Mouse (Mus musculus) liver, embryonic 14 days (tissue): Measurements from ENCODE around the gene Supt7l. TPM values are rescaled to one million over a fixed set of nuclear protein-coding genes. Genes with fewer than 3 reads are reported as not detected.

ENCODE experiments used
- polyA plus RNA-seq: library from polyadenylated mRNA; depleted of rRNA; stranded (reverse); fragments of >200 nt; gene quantifications from 2 replicates; pipeline ENCODE4 v1.2.3, GENCODE M21; 2012; rRNA removed

The Supt7l gene
- 5.6 and 6.4 TPM in 2 replicates for polyA plus RNA-seq

GRCm38 (mm10) chr5:31527707-31528106, at the start of gene Supt7l:
Gene Supt7l, minus strand, starts transcription at chr5:31527807.

GRCm38 (mm10) chr5:31526354-31527116, 1.1 kb downstream of the Supt7l start, which contains the start of gene Slc4a1ap:
Gene Slc4a1ap, plus strand, starts transcription at chr5:31526995.

GRCm38 (mm10) chr5:31494513-31495297, 32.9 kb downstream of the Supt7l start, which contains the start of gene Gpn1:
Gene Gpn1, plus strand, starts transcription at chr5:31494741.

GRCm38 (mm10) chr5:31485440-31485839, 42.2 kb downstream of the Supt7l start, which contains the start of gene 4930548H24Rik:
Gene 4930548H24Rik, plus strand, starts transcription at chr5:31485740.

Other genes with a start within 250 kb of the Supt7l start
- 3.4 and 3.7 TPM in 2 replicates for gene Ift172, start 236.7 kb downstream of the Supt7l start, polyA plus RNA-seq
- 4.5 and 5.1 TPM in 2 replicates for gene Fndc4, start 231.7 kb downstream of the Supt7l start, polyA plus RNA-seq
- gene Gckr, start 230.4 kb downstream of the Supt7l start, polyA plus RNA-seq: 15.1 and 17.6 TPM in 2 replicates
- gene Zfp512, start 75.4 kb downstream of the Supt7l start, polyA plus RNA-seq: 9.2 and 10.1 TPM in 2 replicates
- 0.03 and 0.05 TPM in 2 replicates for gene 4930548H24Rik, start 42.1 kb downstream of the Supt7l start, polyA plus RNA-seq
- gene Gpn1, start 33.1 kb downstream of the Supt7l start, polyA plus RNA-seq: 7.3 and 7.8 TPM in 2 replicates
- 9.8 and 11.3 TPM in 2 replicates for gene Slc4a1ap, start 812 bp downstream of the Supt7l start, polyA plus RNA-seq
- 88.2 and 97.4 TPM in 2 replicates for gene Mrpl33, start 69.1 kb upstream of the Supt7l start, polyA plus RNA-seq
- gene Rbks, start 169.8 kb upstream of the Supt7l start, polyA plus RNA-seq: 9.4 and 11.7 TPM in 2 replicates
- 12.8 and 17.5 TPM in 2 replicates for gene Babam2, start 169.9 kb upstream of the Supt7l start, polyA plus RNA-seq